Mouse (Mus musculus): ENCODE measurements around the gene Tuft1. TPM values are rescaled to one million over a fixed set of nuclear protein-coding genes. Genes with fewer than 3 reads are reported as not detected.
"Not testable (repeated sequence)": the region's sequence is repeated elsewhere in the genome, so short reads cannot be mapped to it uniquely, and the experiment has no call there.

Tuft1 gene
- polyA plus RNA-seq, 1 experiment from 2014 or later: 9.0 TPM

- no peaks in the 10 kb centered on the region for H3K9me3 ChIP-seq (ENCODE audit: control insufficient read depth, low read length)
- no peaks in the 10 kb centered on the region for H3K27me3 ChIP-seq (replicated peaks; ENCODE audit: control insufficient read depth, insufficient read depth, low read length)
- H3K4me2 ChIP-seq (ENCODE audit: low read length): no peak overlapping the region
- no peak overlapping the region for H3K27ac ChIP-seq (ENCODE audit: low read depth, low read length)
- H3K4me3 ChIP-seq (ENCODE audit: low read length): no peak overlapping the region
- H3K4me1 ChIP-seq (ENCODE audit: control insufficient read depth, insufficient read depth, low read depth, low read length): no peaks in the 10 kb centered on the region
- no peak for ATAC-seq
- no peak overlapping the region for H3K9ac ChIP-seq (ENCODE audit: low read depth, low read length)
- no peaks in the 10 kb centered on the region for H3K36me3 ChIP-seq (ENCODE audit: control insufficient read depth, insufficient read depth, low read length)
These were observed 32.1 kb upstream of the Tuft1 start for GRCm38 (mm10) chr3:94690616-94691247.

- not testable (repeated sequence) for H3K4me2 ChIP-seq (ENCODE audit: low read length); H3K27ac ChIP-seq (ENCODE audit: low read depth, low read length)
These were observed 31.5 kb upstream of the Tuft1 start for GRCm38 (mm10) chr3:94690162-94690561.

GRCm38 (mm10) chr3:94689195-94689594 lies 30.5 kb upstream of the Tuft1 start:
- H3K4me3 ChIP-seq (ENCODE audit: low read length); H3K4me1 ChIP-seq (ENCODE audit: control insufficient read depth, insufficient read depth, low read depth, low read length); H3K27ac ChIP-seq (ENCODE audit: low read depth, low read length); H3K27me3 ChIP-seq (replicated peaks; ENCODE audit: control insufficient read depth, insufficient read depth, low read length); H3K4me2 ChIP-seq (ENCODE audit: low read length); H3K36me3 ChIP-seq (ENCODE audit: control insufficient read depth, insufficient read depth, low read length); ATAC-seq; H3K9me3 ChIP-seq (ENCODE audit: control insufficient read depth, low read length); H3K9ac ChIP-seq (ENCODE audit: low read depth, low read length): not testable (repeated sequence)
- WGBS: 84% methylated on average over 1 of the region's 1 CpGs

More at GRCm38 (mm10) chr3:94690162-94690561, 31.5 kb upstream of the Tuft1 start:
- not testable (repeated sequence) for H3K9ac ChIP-seq (ENCODE audit: low read depth, low read length); ATAC-seq; H3K4me1 ChIP-seq (ENCODE audit: control insufficient read depth, insufficient read depth, low read depth, low read length); H3K36me3 ChIP-seq (ENCODE audit: control insufficient read depth, insufficient read depth, low read length); H3K27me3 ChIP-seq (replicated peaks; ENCODE audit: control insufficient read depth, insufficient read depth, low read length); H3K4me3 ChIP-seq (ENCODE audit: low read length); H3K9me3 ChIP-seq (ENCODE audit: control insufficient read depth, low read length)
- WGBS: 70% methylated on average over 6 of the region's 6 CpGs

GRCm38 (mm10) chr3:94688698-94689097 lies 30.0 kb upstream of the Tuft1 start:
- H3K4me3 ChIP-seq (ENCODE audit: low read length); H3K4me1 ChIP-seq (ENCODE audit: control insufficient read depth, insufficient read depth, low read depth, low read length); H3K4me2 ChIP-seq (ENCODE audit: low read length); H3K9ac ChIP-seq (ENCODE audit: low read depth, low read length); H3K36me3 ChIP-seq (ENCODE audit: control insufficient read depth, insufficient read depth, low read length); H3K9me3 ChIP-seq (ENCODE audit: control insufficient read depth, low read length); H3K27ac ChIP-seq (ENCODE audit: low read depth, low read length); H3K27me3 ChIP-seq (replicated peaks; ENCODE audit: control insufficient read depth, insufficient read depth, low read length); ATAC-seq: not testable (repeated sequence)
- 81% methylated on average over 2 of the region's 3 CpGs for WGBS

GRCm38 (mm10) chr3:94685989-94686772 lies 27.5 kb upstream of the Tuft1 start:
- H3K27me3 ChIP-seq (replicated peaks; ENCODE audit: control insufficient read depth, insufficient read depth, low read length); H3K9me3 ChIP-seq (ENCODE audit: control insufficient read depth, low read length); H3K4me2 ChIP-seq (ENCODE audit: low read length); H3K36me3 ChIP-seq (ENCODE audit: control insufficient read depth, insufficient read depth, low read length); H3K27ac ChIP-seq (ENCODE audit: low read depth, low read length); ATAC-seq; H3K4me3 ChIP-seq (ENCODE audit: low read length); H3K9ac ChIP-seq (ENCODE audit: low read depth, low read length); H3K4me1 ChIP-seq (ENCODE audit: control insufficient read depth, insufficient read depth, low read depth, low read length): not testable (repeated sequence)
- WGBS: 91% methylated on average over 8 of the region's 8 CpGs

GRCm38 (mm10) chr3:94683646-94684045 lies 25.0 kb upstream of the Tuft1 start:
- no peaks in the 10 kb centered on the region for H3K36me3 ChIP-seq (ENCODE audit: control insufficient read depth, insufficient read depth, low read length)

GRCm38 (mm10) chr3:94680783-94681182 lies 22.1 kb upstream of the Tuft1 start:
- H3K4me2 ChIP-seq (ENCODE audit: low read length): no peak overlapping the region
- H3K4me3 ChIP-seq (ENCODE audit: low read length): no peak overlapping the region
- H3K27me3 ChIP-seq (replicated peaks; ENCODE audit: control insufficient read depth, insufficient read depth, low read length): no peaks in the 10 kb centered on the region
- H3K27ac ChIP-seq (ENCODE audit: low read depth, low read length): no peak overlapping the region
- no peaks in the 10 kb centered on the region for H3K9me3 ChIP-seq (ENCODE audit: control insufficient read depth, low read length)
- no peaks in the 10 kb centered on the region for H3K4me1 ChIP-seq (ENCODE audit: control insufficient read depth, insufficient read depth, low read depth, low read length)
- H3K9ac ChIP-seq (ENCODE audit: low read depth, low read length): no peak overlapping the region
- ATAC-seq: no peak
- no peaks in the 10 kb centered on the region for H3K36me3 ChIP-seq (ENCODE audit: control insufficient read depth, insufficient read depth, low read length)
- WGBS: 95% methylated on average over 16 of the region's 16 CpGs

More at GRCm38 (mm10) chr3:94683646-94684045, 25.0 kb upstream of the Tuft1 start:
- H3K9me3 ChIP-seq (ENCODE audit: control insufficient read depth, low read length): no peaks in the 10 kb centered on the region
- H3K27me3 ChIP-seq (replicated peaks; ENCODE audit: control insufficient read depth, insufficient read depth, low read length): no peaks in the 10 kb centered on the region
- H3K4me2 ChIP-seq (ENCODE audit: low read length): no peak overlapping the region
- no peaks in the 10 kb centered on the region for H3K4me1 ChIP-seq (ENCODE audit: control insufficient read depth, insufficient read depth, low read depth, low read length)
- H3K27ac ChIP-seq (ENCODE audit: low read depth, low read length): no peak overlapping the region
- WGBS: 88% methylated on average over 6 of the region's 6 CpGs
- no peak overlapping the region for H3K4me3 ChIP-seq (ENCODE audit: low read length)
- no peak for ATAC-seq
- no peak overlapping the region for H3K9ac ChIP-seq (ENCODE audit: low read depth, low read length)

GRCm38 (mm10) chr3:94680032-94680431 lies 21.4 kb upstream of the Tuft1 start:
- H3K9ac ChIP-seq (ENCODE audit: low read depth, low read length); H3K27me3 ChIP-seq (replicated peaks; ENCODE audit: control insufficient read depth, insufficient read depth, low read length); H3K9me3 ChIP-seq (ENCODE audit: control insufficient read depth, low read length); H3K27ac ChIP-seq (ENCODE audit: low read depth, low read length); H3K36me3 ChIP-seq (ENCODE audit: control insufficient read depth, insufficient read depth, low read length); H3K4me3 ChIP-seq (ENCODE audit: low read length); H3K4me2 ChIP-seq (ENCODE audit: low read length); ATAC-seq; H3K4me1 ChIP-seq (ENCODE audit: control insufficient read depth, insufficient read depth, low read depth, low read length): not testable (repeated sequence)
- WGBS: 94% methylated on average over 12 of the region's 12 CpGs

- Histone ChIP-seq H3K9me3 (ENCODE audit: control insufficient read depth, low read length) (no peaks in the 10 kb centered on the region), H3K9ac (ENCODE audit: low read depth, low read length) (no peak overlapping the region), H3K27ac (ENCODE audit: low read depth, low read length) (no peak overlapping the region), H3K4me3 (ENCODE audit: low read length) (no peak overlapping the region), H3K4me1 (ENCODE audit: control insufficient read depth, insufficient read depth, low read depth, low read length) (no peaks in the 10 kb centered on the region), H3K27me3 (replicated peaks; ENCODE audit: control insufficient read depth, insufficient read depth, low read length) (no peaks in the 10 kb centered on the region), H3K4me2 (ENCODE audit: low read length) (no peak overlapping the region), H3K36me3 (ENCODE audit: control insufficient read depth, insufficient read depth, low read length) (no peaks in the 10 kb centered on the region)
- WGBS: 78% methylated on average over 8 of the region's 8 CpGs
- no peak for ATAC-seq
These were observed 20.7 kb upstream of the Tuft1 start for GRCm38 (mm10) chr3:94679351-94679841.

Measured in hindbrain, embryonic 16.5 days (tissue).